9 mouse cellular contexts compared by ENCODE assay signal in genomic region chr17:24208641-24209042, GRCm38 (mm10). TPM values are rescaled to one million over a fixed set of nuclear protein-coding genes. Genes with fewer than 3 reads are reported as not detected.
DNase-seq lines count a peak whose midpoint lies in the region; ATAC-seq lines count a peak whose summit lies in the region.
"Had no signal": no experiment of that assay in that cellular context is flagged by ENCODE, and none has a peak within 500 bp of the region (broad histone marks: within the 10 kb centered on the region; RNA-seq: fewer than 3 reads in every experiment).

No protein-coding gene starts in this region.

- 4% methylated on average over 27 of the region's 29 CpGs for WGBS in heart, embryonic 14.5 days
- under 1% methylated on average over 29 of the region's 29 CpGs for WGBS in limb, embryonic 12.5 days
- WGBS in neural tube, embryonic 13.5 days = 1% methylated on average over 29 of the region's 29 CpGs

- no peak for ATAC-seq in heart, embryonic 14.5 days (ENCODE audit: insufficient number of reproducible peaks, insufficient read depth, low FRiP score, low read depth)
- ATAC-seq in limb, embryonic 12.5 days (ENCODE audit: insufficient number of reproducible peaks, insufficient read depth, low FRiP score, low TSS enrichment, low read depth) = no peak
- no peak for ATAC-seq in neural tube, embryonic 13.5 days (ENCODE audit: low read depth)
- ATAC-seq: Patski had no signal

- peak overlapping the region; percentile 59 to 63; a peak in 3 of 4 replicates for H3K27ac ChIP-seq in heart, embryonic 14.5 days (replicated peaks in 1 of 2; ENCODE audit: control insufficient read depth in 1 of 2, insufficient read depth in 1 of 2, low read depth in 2 of 2, low read length in 2 of 2)
- H3K27ac ChIP-seq in limb, embryonic 12.5 days = peak overlapping the region; percentile 97
- peak overlapping the region; percentile 89 for H3K27ac ChIP-seq in neural tube, embryonic 13.5 days (replicated peaks)

- H3K9me3 ChIP-seq in heart, embryonic 14.5 days (ENCODE audit: control insufficient read depth, low read length) = no peaks in the 10 kb centered on the region
- H3K9me3 ChIP-seq in limb, embryonic 12.5 days = no peaks in the 10 kb centered on the region
- H3K9me3 ChIP-seq in neural tube, embryonic 13.5 days = no peaks in the 10 kb centered on the region

- no peaks in the 10 kb centered on the region for H3K36me3 ChIP-seq in heart, embryonic 14.5 days (ENCODE audit: control insufficient read depth, insufficient read depth, low read length)
- H3K36me3 ChIP-seq in limb, embryonic 12.5 days = peaks cover 9% of the 10 kb centered on the region; the same call in 1 of the 2 replicates
- H3K36me3 ChIP-seq in neural tube, embryonic 13.5 days = no peaks in the 10 kb centered on the region

- DNase-seq in kidney, adult 18-20 months = peak; percentile 45
- DNase-seq in kidney, adult 9 months = no peak
- DNase-seq in cerebellum, postnatal 14 days = peak; percentile 57 to 63
- DNase-seq in ovary, postnatal 14 days (ENCODE audit: low spot score) = no peak
- DNase-seq in layer of hippocampus, postnatal 25 days (ENCODE audit: extremely low spot score in 1 of 2, low spot score in 1 of 2) = no peak

- H3K4me1 ChIP-seq in heart, embryonic 14.5 days (ENCODE audit: control insufficient read depth in 2 of 2, insufficient read depth in 2 of 2, low read length in 2 of 2) = peaks cover 38 to 64% of the 10 kb centered on the region in 2 experiments
- peaks cover 83% of the 10 kb centered on the region for H3K4me1 ChIP-seq in limb, embryonic 12.5 days (replicated peaks)
- H3K4me1 ChIP-seq in neural tube, embryonic 13.5 days (replicated peaks) = peaks cover 85% of the 10 kb centered on the region

- H3K9ac ChIP-seq in heart, embryonic 14.5 days (ENCODE audit: low read length) = peak overlapping the region; percentile 77
- H3K9ac ChIP-seq in limb, embryonic 12.5 days (replicated peaks) = peak overlapping the region; percentile 79
- H3K9ac ChIP-seq in neural tube, embryonic 13.5 days = peak overlapping the region; percentile 87

- peaks cover 40% of the 10 kb centered on the region for H3K27me3 ChIP-seq in heart, embryonic 14.5 days (ENCODE audit: control insufficient read depth, insufficient read depth, low read length)
- H3K27me3 ChIP-seq in limb, embryonic 12.5 days = peaks cover 23% of the 10 kb centered on the region
- peaks cover 25% of the 10 kb centered on the region for H3K27me3 ChIP-seq in neural tube, embryonic 13.5 days
- H3K27me3 ChIP-seq: Patski had no signal

- H3K4me3 ChIP-seq in heart, embryonic 14.5 days (ENCODE audit: control insufficient read depth in 1 of 2, insufficient read depth in 1 of 2, low read depth in 1 of 2, low read length in 2 of 2) = peak overlapping the region; percentile 40 to 49
- peak overlapping the region; percentile 65 for H3K4me3 ChIP-seq in limb, embryonic 12.5 days (replicated peaks)
- H3K4me3 ChIP-seq in neural tube, embryonic 13.5 days = peak overlapping the region; percentile 75

- H3K4me2 ChIP-seq in heart, embryonic 14.5 days (ENCODE audit: low read length) = peak overlapping the region; percentile 97
- peak overlapping the region; percentile 95 for H3K4me2 ChIP-seq in limb, embryonic 12.5 days
- H3K4me2 ChIP-seq in neural tube, embryonic 13.5 days = peak overlapping the region; percentile 95

RNA-seq across cellular contexts. Expression of gene Ntn3, which starts 0.7 kb away (rescaled TPM):
- polyA plus RNA-seq in heart, embryonic 14.5 days (2014; fragmentation: Nextera tagmentation; extraction: Ambion mirVana) = 1.3 and 1.6 TPM in 2 replicates
- 19.5 and 19.8 TPM in 2 replicates for polyA plus RNA-seq in limb, embryonic 12.5 days (2016; fragmentation: Nextera tagmentation; extraction: Ambion mirVana)
- polyA plus RNA-seq in neural tube, embryonic 13.5 days (2015; fragmentation: Nextera tagmentation; extraction: Ambion mirVana) = 5.9 TPM in 2 replicates
- total RNA-seq in layer of hippocampus, postnatal 25 days (2021) = 10 to 100 TPM; 10.8 to 11.0 TPM

RNA-seq across cellular contexts. Expression of gene Tbc1d24, which starts 3.3 kb away (rescaled TPM):
- 4.3 and 4.5 TPM in 2 replicates for polyA plus RNA-seq in heart, embryonic 14.5 days (2014; fragmentation: Nextera tagmentation; extraction: Ambion mirVana)
- 6.7 and 9.9 TPM in 2 replicates for polyA plus RNA-seq in limb, embryonic 12.5 days (2016; fragmentation: Nextera tagmentation; extraction: Ambion mirVana)
- 17.8 and 22.0 TPM in 2 replicates for polyA plus RNA-seq in neural tube, embryonic 13.5 days (2015; fragmentation: Nextera tagmentation; extraction: Ambion mirVana)
- 10 to 100 TPM; 60.1 to 64.2 TPM for total RNA-seq in layer of hippocampus, postnatal 25 days (2021)

RNA-seq across cellular contexts. Expression of gene Tedc2, which starts 12.0 kb away (rescaled TPM):
- polyA plus RNA-seq in heart, embryonic 14.5 days (2014; fragmentation: Nextera tagmentation; extraction: Ambion mirVana) = 5.2 and 5.4 TPM in 2 replicates
- polyA plus RNA-seq in limb, embryonic 12.5 days (2016; fragmentation: Nextera tagmentation; extraction: Ambion mirVana) = 18.3 and 20.2 TPM in 2 replicates
- 11.9 and 12.6 TPM in 2 replicates for polyA plus RNA-seq in neural tube, embryonic 13.5 days (2015; fragmentation: Nextera tagmentation; extraction: Ambion mirVana)
- total RNA-seq in layer of hippocampus, postnatal 25 days (2021) = 10 to 100 TPM in 1 of 2 experiments, 1 to 10 TPM in 1; 8.4 to 10.0 TPM

RNA-seq across cellular contexts. Expression of gene Atp6v0c, which starts 39.1 kb away (rescaled TPM):
- 581 and 616 TPM in 2 replicates for polyA plus RNA-seq in heart, embryonic 14.5 days (2014; fragmentation: Nextera tagmentation; extraction: Ambion mirVana)
- 392 and 404 TPM in 2 replicates for polyA plus RNA-seq in limb, embryonic 12.5 days (2016; fragmentation: Nextera tagmentation; extraction: Ambion mirVana)
- 947 and 1,089 TPM in 2 replicates for polyA plus RNA-seq in neural tube, embryonic 13.5 days (2015; fragmentation: Nextera tagmentation; extraction: Ambion mirVana)
- total RNA-seq in layer of hippocampus, postnatal 25 days (2021) = 1,000 to 10,000 TPM; 1,231 to 1,342 TPM

RNA-seq across cellular contexts. Expression of gene Ccnf, which starts 42.6 kb away (rescaled TPM):
- polyA plus RNA-seq in heart, embryonic 14.5 days (2014; fragmentation: Nextera tagmentation; extraction: Ambion mirVana) = 27.8 and 29.1 TPM in 2 replicates
- polyA plus RNA-seq in limb, embryonic 12.5 days (2016; fragmentation: Nextera tagmentation; extraction: Ambion mirVana) = 90.7 and 92.7 TPM in 2 replicates
- polyA plus RNA-seq in neural tube, embryonic 13.5 days (2015; fragmentation: Nextera tagmentation; extraction: Ambion mirVana) = 14.5 and 20.9 TPM in 2 replicates
- total RNA-seq in layer of hippocampus, postnatal 25 days (2021) = 1 to 10 TPM; 4.1 to 6.6 TPM

Comparison
In these comparisons a context has a peak if more than half of its experiments do, and no peak if none do; other contexts are left out.
1. DNase-seq: peak in kidney, adult 18-20 months (single experiment) and cerebellum, postnatal 14 days (2 of 2); none in kidney, adult 9 months (single experiment), ovary, postnatal 14 days (single experiment) and layer of hippocampus, postnatal 25 days (0 of 2).
2. Peak in every context shown above with its lines, with median percentiles within 50 percentile points of each other: H3K27ac ChIP-seq, H3K4me2 ChIP-seq, H3K4me3 ChIP-seq and H3K9ac ChIP-seq.